Mouse (Mus musculus) erythroblast, embryonic 14.5 days (primary cell): ENCODE data around the gene Rps28.

ENCODE experiments used
- GATA1 ChIP-seq: IDR thresholded peaks from 2 replicates; pipeline ENCODE4 v1.6.1; 2012; ENCODE audit warnings: low read length, inconsistent platforms, mixed read lengths
- TAL1 ChIP-seq: IDR thresholded peaks from 3 replicates; pipeline ENCODE4 v1.6.1; 2012; ENCODE audit warnings: low read length, inconsistent platforms, mixed read lengths

GRCm38 (mm10) chr17:33815399-33815798 lies 9.0 kb downstream of the Rps28 start:
- TF ChIP-seq GATA1, result no peak
- no peak for TF ChIP-seq TAL1
